Mouse (Mus musculus) lung, postnatal 10 days (tissue): ENCODE measurements at regions not wholly inside any gene's neighbourhood (a gene's known extent, or its start where the extent isn't known, plus 50 kb on each side); places are given as distances from the start of the nearest gene placed in this dataset.

Experiments
- DNase-seq: peaks from one replicate; pipeline ENCODE4 v3.0.0; 2021

DNA sequence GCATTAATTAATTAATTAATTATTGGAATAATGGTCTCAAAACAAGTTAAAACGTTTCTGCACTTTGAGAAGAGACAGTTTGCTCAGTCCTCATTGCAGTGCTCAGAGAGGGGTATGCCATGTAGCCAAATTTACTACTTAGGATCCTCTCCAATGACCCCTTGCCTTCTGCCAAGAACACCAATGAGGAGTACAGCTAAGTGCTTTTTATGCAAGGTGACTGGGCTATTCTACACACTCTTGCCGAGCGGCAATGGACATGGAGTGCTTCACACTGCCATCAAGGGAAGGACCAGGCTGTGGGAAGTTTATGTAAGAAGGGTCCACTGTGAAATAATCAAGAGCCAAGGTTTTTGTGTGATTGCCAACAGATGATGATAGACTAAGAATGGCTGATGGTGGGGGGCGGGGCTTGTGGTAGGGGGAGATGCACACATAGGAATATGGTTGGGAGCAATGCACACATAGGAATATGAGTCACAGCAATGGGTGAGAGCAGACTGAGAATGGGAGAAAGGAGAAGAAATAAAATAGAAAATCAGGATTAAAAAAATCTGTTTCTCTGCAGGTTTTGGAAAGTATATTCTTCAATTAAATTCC lies 70.9 kb upstream of the Adgrl4 start:
- no peak for DNase-seq

DNA sequence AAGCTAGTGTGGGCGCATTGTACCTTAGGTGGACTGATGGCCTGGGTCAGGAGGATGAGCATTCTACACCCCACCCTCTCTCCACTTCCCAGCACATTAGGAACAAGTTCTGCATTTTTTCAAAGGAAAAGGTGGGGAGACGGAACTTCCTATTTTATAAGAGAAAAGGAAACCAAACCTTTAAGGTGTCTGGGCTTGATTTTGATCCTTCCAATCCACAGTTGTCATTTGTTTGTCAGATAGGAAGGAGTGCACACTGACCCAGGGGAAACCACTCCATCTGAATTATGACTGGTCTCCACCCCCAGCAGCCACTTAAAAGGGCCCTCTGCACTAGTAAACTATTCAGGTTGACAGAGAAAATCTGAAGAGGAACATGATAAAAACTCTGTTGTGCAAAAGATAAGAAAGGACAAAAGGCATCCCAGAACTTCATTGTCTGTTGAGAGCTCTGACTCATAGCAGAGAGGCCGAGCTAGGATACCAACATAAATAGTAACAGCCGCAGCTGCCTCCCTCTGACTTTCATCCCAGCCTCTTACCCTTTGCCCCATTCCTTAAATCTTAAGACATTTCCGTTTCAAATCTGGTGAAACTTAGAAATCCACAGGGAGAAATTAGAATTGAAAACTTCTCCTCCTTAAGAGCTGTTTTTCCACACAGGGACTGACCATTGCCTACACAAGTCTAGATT lies 54.2 kb upstream of the Adgrl4 start:
- no peak for DNase-seq

DNA sequence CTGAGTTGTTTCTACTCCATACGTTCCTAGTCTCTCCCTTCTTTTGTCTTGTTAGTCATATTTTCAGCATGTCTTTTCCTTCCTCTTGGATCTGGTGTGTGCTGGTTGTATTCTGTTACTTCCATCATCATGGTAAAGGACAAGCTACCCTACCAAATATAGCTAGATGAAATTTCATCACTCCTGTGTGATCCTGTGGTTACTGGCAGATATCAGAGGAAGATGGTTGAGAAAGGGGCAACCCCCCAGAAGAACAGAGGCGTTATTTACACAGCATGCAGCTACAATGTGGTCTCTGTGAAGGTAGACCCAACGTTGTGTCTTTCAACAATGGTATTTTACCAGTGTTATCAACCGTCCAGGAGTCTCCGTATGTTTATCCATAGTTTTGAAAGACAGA lies 52.8 kb upstream of the Adgrl4 start:
- DNase-seq, result no peak

DNA sequence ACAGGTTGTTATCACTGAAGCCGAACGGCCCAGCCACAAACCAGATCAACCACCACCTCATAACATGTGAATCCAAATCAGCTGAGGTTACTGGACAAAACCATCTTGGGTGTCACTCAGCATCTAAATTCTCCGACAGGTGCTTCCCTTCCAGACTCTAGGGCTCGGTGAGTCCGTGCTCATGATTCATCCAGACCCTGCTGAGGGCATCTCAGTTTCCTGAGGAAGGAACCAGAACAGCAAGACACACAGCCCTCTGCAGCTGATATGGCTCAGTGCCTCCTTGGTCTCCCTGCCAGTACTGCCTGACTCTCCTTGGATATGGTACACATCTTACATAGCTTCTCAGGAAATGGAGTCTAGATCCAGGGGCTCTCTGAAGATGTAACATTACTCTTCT lies 51.6 kb upstream of the Adgrl4 start:
- no peak for DNase-seq
